In genomic region chr19:28383425-28383824, GRCm38 (mm10) we compare ENCODE assay signal across 28 mouse cellular contexts.
DNase-seq lines count a peak whose midpoint lies in the region; ATAC-seq and TF ChIP-seq lines count a peak whose summit lies in the region.
"Had no signal": no experiment of that assay in that cellular context is flagged by ENCODE, and none has a peak within 500 bp of the region (broad histone marks: within the 10 kb centered on the region; RNA-seq: fewer than 3 reads in every experiment).

No protein-coding gene starts in this region.

- peaks cover 40% of the 10 kb centered on the region for H3K4me1 ChIP-seq in hindbrain, embryonic 10.5 days (replicated peaks)
- H3K4me1 ChIP-seq in hindbrain, embryonic 11.5 days (replicated peaks; ENCODE audit: control insufficient read depth, insufficient read depth, low read length): no peaks in the 10 kb centered on the region; the same call in 1 of the 2 replicates
- peaks cover 8% of the 10 kb centered on the region for H3K4me1 ChIP-seq in lung, embryonic 16.5 days (replicated peaks; ENCODE audit: control insufficient read depth, insufficient read depth, low read length)
- H3K4me1 ChIP-seq in midbrain, embryonic 11.5 days (ENCODE audit: control insufficient read depth, insufficient read depth, low read length): peaks cover 20% of the 10 kb centered on the region; the same call in 1 of the 2 replicates
- H3K4me1 ChIP-seq in midbrain, embryonic 16.5 days (ENCODE audit: control insufficient read depth, insufficient read depth, low read length): peaks cover 10% of the 10 kb centered on the region
- H3K4me1 ChIP-seq: heart, embryonic 12.5 days; heart, embryonic 15.5 days had no signal

- H3K4me3 ChIP-seq in hindbrain, embryonic 10.5 days: no peak overlapping the region
- no peak overlapping the region for H3K4me3 ChIP-seq in hindbrain, embryonic 11.5 days (ENCODE audit: low read depth, low read length)
- H3K4me3 ChIP-seq in layer of hippocampus, adult 2 months: no peak overlapping the region
- no peak overlapping the region for H3K4me3 ChIP-seq in lung, embryonic 16.5 days (ENCODE audit: low read length)
- H3K4me3 ChIP-seq in midbrain, embryonic 11.5 days (ENCODE audit: low read depth, low read length): no peak overlapping the region
- H3K4me3 ChIP-seq in midbrain, embryonic 16.5 days (ENCODE audit: low read depth, low read length): no peak overlapping the region
- H3K4me3 ChIP-seq: embryonic facial prominence, embryonic 10.5 days; embryonic facial prominence, embryonic 13.5 days; erythroblast, embryonic 14.5 days; forebrain, embryonic 12.5 days; forebrain, embryonic 15.5 days; heart, embryonic 12.5 days; heart, embryonic 15.5 days; hindbrain, embryonic 12.5 days had no signal

- no peaks in the 10 kb centered on the region for H3K27me3 ChIP-seq in hindbrain, embryonic 10.5 days (ENCODE audit: insufficient read depth, poor library complexity, severe bottlenecking)
- no peaks in the 10 kb centered on the region for H3K27me3 ChIP-seq in hindbrain, embryonic 11.5 days (ENCODE audit: control insufficient read depth, insufficient read depth, low read length)
- H3K27me3 ChIP-seq in lung, embryonic 16.5 days (ENCODE audit: control insufficient read depth, insufficient read depth, low read depth, low read length): no peaks in the 10 kb centered on the region
- H3K27me3 ChIP-seq in midbrain, embryonic 11.5 days (ENCODE audit: control insufficient read depth, insufficient read depth, low read length): no peaks in the 10 kb centered on the region
- H3K27me3 ChIP-seq in midbrain, embryonic 16.5 days (ENCODE audit: control insufficient read depth, insufficient read depth, low read depth, low read length): no peaks in the 10 kb centered on the region
- H3K27me3 ChIP-seq: embryonic facial prominence, embryonic 13.5 days; heart, embryonic 12.5 days; heart, embryonic 15.5 days; hindbrain, embryonic 12.5 days had no signal

- DNase-seq in hindbrain, embryonic 10.5 days (ENCODE audit: low spot score): no peak
- no peak for DNase-seq in hindbrain, embryonic 11.5 days (ENCODE audit: low spot score)
- no peak for DNase-seq in layer of hippocampus, adult 2 months (ENCODE audit: low spot score in 2 of 2)
- no peak for DNase-seq in layer of hippocampus, adult 9-10 months (ENCODE audit: low spot score)
- DNase-seq in lung, postnatal 10 days: no peak
- peak; percentile 75 for DNase-seq in midbrain, embryonic 11.5 days (ENCODE audit: low spot score, missing footprints)
- DNase-seq: adrenal gland, adult 8-10 months; adrenal gland, postnatal 25 days; cerebellum, adult 11-12 months; cerebellum, adult 8-10 months; cerebellum, postnatal 10 days; cerebellum, postnatal 36 days; embryo, embryonic 11 days; gastrocnemius, postnatal 25 days; heart, adult 18-20 months; heart, postnatal 10 days; heart, postnatal 36 days had no signal

- WGBS in hindbrain, embryonic 10.5 days: 84% methylated on average over 5 of the region's 5 CpGs
- 88% methylated on average over 5 of the region's 5 CpGs for WGBS in hindbrain, embryonic 11.5 days
- WGBS in lung, embryonic 16.5 days: 44% methylated on average over 5 of the region's 5 CpGs
- 86% methylated on average over 5 of the region's 5 CpGs for WGBS in midbrain, embryonic 11.5 days
- 80% methylated on average over 5 of the region's 5 CpGs for WGBS in midbrain, embryonic 16.5 days

- H3K36me3 ChIP-seq in hindbrain, embryonic 10.5 days: no peaks in the 10 kb centered on the region
- no peaks in the 10 kb centered on the region for H3K36me3 ChIP-seq in hindbrain, embryonic 11.5 days (ENCODE audit: control insufficient read depth, insufficient read depth, low read length)
- no peaks in the 10 kb centered on the region for H3K36me3 ChIP-seq in lung, embryonic 16.5 days (ENCODE audit: control insufficient read depth, insufficient read depth, low read length)
- no peaks in the 10 kb centered on the region for H3K36me3 ChIP-seq in midbrain, embryonic 11.5 days (ENCODE audit: control insufficient read depth, insufficient read depth, low read length)
- H3K36me3 ChIP-seq in midbrain, embryonic 16.5 days (ENCODE audit: control insufficient read depth, insufficient read depth, low read length): no peaks in the 10 kb centered on the region
- H3K36me3 ChIP-seq: embryonic facial prominence, embryonic 10.5 days; embryonic facial prominence, embryonic 13.5 days; forebrain, embryonic 12.5 days; forebrain, embryonic 15.5 days; heart, embryonic 12.5 days; heart, embryonic 15.5 days; hindbrain, embryonic 12.5 days had no signal

- H3K9me3 ChIP-seq in hindbrain, embryonic 10.5 days: no peaks in the 10 kb centered on the region
- no peaks in the 10 kb centered on the region for H3K9me3 ChIP-seq in hindbrain, embryonic 11.5 days (ENCODE audit: control insufficient read depth, low read length)
- no peaks in the 10 kb centered on the region for H3K9me3 ChIP-seq in lung, embryonic 16.5 days (ENCODE audit: control insufficient read depth, low read length)
- no peaks in the 10 kb centered on the region for H3K9me3 ChIP-seq in midbrain, embryonic 11.5 days (ENCODE audit: control insufficient read depth, low read length)
- H3K9me3 ChIP-seq in midbrain, embryonic 16.5 days (replicated peaks; ENCODE audit: control insufficient read depth, low read length, poor library complexity, severe bottlenecking): no peaks in the 10 kb centered on the region
- H3K9me3 ChIP-seq: embryonic facial prominence, embryonic 10.5 days; embryonic facial prominence, embryonic 13.5 days; forebrain, embryonic 12.5 days; forebrain, embryonic 15.5 days; heart, embryonic 12.5 days; heart, embryonic 15.5 days; hindbrain, embryonic 12.5 days had no signal

- TF ChIP-seq CTCF in layer of hippocampus, adult 2 months (conservative IDR thresholded peaks at IDR 0.05): no peak

- H3K27ac ChIP-seq in hindbrain, embryonic 10.5 days: peak overlapping the region; percentile 74
- H3K27ac ChIP-seq in hindbrain, embryonic 11.5 days (ENCODE audit: low read depth, low read length): no peak overlapping the region
- peak overlapping the region; percentile 53; the same call in 1 of the 2 replicates for H3K27ac ChIP-seq in layer of hippocampus, adult 2 months
- peak overlapping the region; percentile 56 for H3K27ac ChIP-seq in lung, embryonic 16.5 days (ENCODE audit: low read length)
- H3K27ac ChIP-seq in midbrain, embryonic 11.5 days (ENCODE audit: low read depth, low read length): no peak overlapping the region
- H3K27ac ChIP-seq in midbrain, embryonic 16.5 days (ENCODE audit: low read length): no peak overlapping the region
- H3K27ac ChIP-seq: embryonic facial prominence, embryonic 10.5 days; forebrain, embryonic 12.5 days; heart, embryonic 15.5 days; hindbrain, embryonic 12.5 days had no signal

- no peak for ATAC-seq in hindbrain, embryonic 11.5 days (ENCODE audit: low FRiP score)
- ATAC-seq in lung, embryonic 16.5 days (ENCODE audit: low read depth): peak; percentile 63
- no peak for ATAC-seq in midbrain, embryonic 11.5 days (ENCODE audit: low FRiP score)
- ATAC-seq in midbrain, embryonic 16.5 days: no peak
- ATAC-seq: activated CD4-positive, CD25-positive, alpha-beta regulatory T cell, adult 4 months had no signal

- no peak overlapping the region for H3K4me2 ChIP-seq in hindbrain, embryonic 11.5 days (replicated peaks; ENCODE audit: low read depth, low read length)
- H3K4me2 ChIP-seq in lung, embryonic 16.5 days (ENCODE audit: low read depth, low read length): no peak overlapping the region
- H3K4me2 ChIP-seq in midbrain, embryonic 11.5 days: no peak overlapping the region
- H3K4me2 ChIP-seq in midbrain, embryonic 16.5 days (ENCODE audit: low read length): no peak overlapping the region
- H3K4me2 ChIP-seq: embryonic facial prominence, embryonic 13.5 days; forebrain, embryonic 12.5 days; forebrain, embryonic 15.5 days; heart, embryonic 12.5 days; heart, embryonic 15.5 days; hindbrain, embryonic 12.5 days had no signal

- H3K9ac ChIP-seq in hindbrain, embryonic 11.5 days (ENCODE audit: low read depth, low read length): no peak overlapping the region
- no peak overlapping the region for H3K9ac ChIP-seq in lung, embryonic 16.5 days (ENCODE audit: low read length)
- no peak overlapping the region for H3K9ac ChIP-seq in midbrain, embryonic 11.5 days (ENCODE audit: low read length)
- no peak overlapping the region for H3K9ac ChIP-seq in midbrain, embryonic 16.5 days (ENCODE audit: low read depth, low read length)
- H3K9ac ChIP-seq: embryonic facial prominence, embryonic 13.5 days; forebrain, embryonic 12.5 days; forebrain, embryonic 15.5 days; heart, embryonic 12.5 days; heart, embryonic 15.5 days; hindbrain, embryonic 12.5 days had no signal

Comparison
In these comparisons a context has a peak if more than half of its experiments do, and no peak if none do; other contexts are left out.
1. H3K27ac ChIP-seq: peak in hindbrain, embryonic 10.5 days (single experiment), layer of hippocampus, adult 2 months (single experiment) and lung, embryonic 16.5 days (single experiment); none in hindbrain, embryonic 11.5 days (single experiment), midbrain, embryonic 11.5 days (single experiment) and midbrain, embryonic 16.5 days (single experiment).